Mouse (Mus musculus) adrenal gland, postnatal 14 days (tissue): ENCODE results near the gene Pdlim7. TPM values are rescaled to one million over a fixed set of nuclear protein-coding genes. Genes with fewer than 3 reads are reported as not detected.

ENCODE experiments used
- DNase-seq: peaks from one replicate; pipeline ENCODE4 v3.0.0; 2021; ENCODE audit warnings: mixed read lengths
- microRNA-seq, 2 experiments: library from miRNA; unstranded; fragments of <30 nt; microRNA quantifications; one replicate each; pipeline ENCODE4 v1.2.0; 2021
- total RNA-seq: library from RNA; stranded (reverse); gene quantifications from 2 replicates; pipeline ENCODE4 v1.2.3, GENCODE M21; 2021

The Pdlim7 gene
- total RNA-seq, 1 experiment from 2014 or later: 23.8 TPM

- DNase-seq: no peak
Observed at GRCm38 (mm10) chr13:55465830-55466440, 47.5 kb downstream of the Pdlim7 start.

DNA sequence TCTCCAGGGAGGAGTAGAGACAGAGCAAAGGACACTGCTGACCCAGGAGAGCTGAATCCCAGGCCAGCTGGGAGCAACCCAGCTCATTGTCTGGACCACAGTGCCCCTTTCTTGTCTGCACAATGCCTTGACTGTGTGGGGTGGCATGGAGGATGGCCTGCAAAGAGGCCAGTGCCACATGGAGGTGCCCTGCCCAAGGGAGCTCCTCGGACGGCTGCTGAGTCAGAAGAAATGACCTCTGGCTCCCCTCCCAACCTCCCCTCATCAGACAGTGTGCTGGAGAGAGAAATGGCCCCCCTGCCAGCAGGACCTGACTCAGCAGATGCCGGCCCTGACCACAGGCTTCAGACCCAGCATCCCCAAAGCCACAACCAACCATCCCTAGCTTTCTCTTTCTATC is 48.3 kb downstream of the Pdlim7 start:
- DNase-seq: peak; percentile 70

DNA sequence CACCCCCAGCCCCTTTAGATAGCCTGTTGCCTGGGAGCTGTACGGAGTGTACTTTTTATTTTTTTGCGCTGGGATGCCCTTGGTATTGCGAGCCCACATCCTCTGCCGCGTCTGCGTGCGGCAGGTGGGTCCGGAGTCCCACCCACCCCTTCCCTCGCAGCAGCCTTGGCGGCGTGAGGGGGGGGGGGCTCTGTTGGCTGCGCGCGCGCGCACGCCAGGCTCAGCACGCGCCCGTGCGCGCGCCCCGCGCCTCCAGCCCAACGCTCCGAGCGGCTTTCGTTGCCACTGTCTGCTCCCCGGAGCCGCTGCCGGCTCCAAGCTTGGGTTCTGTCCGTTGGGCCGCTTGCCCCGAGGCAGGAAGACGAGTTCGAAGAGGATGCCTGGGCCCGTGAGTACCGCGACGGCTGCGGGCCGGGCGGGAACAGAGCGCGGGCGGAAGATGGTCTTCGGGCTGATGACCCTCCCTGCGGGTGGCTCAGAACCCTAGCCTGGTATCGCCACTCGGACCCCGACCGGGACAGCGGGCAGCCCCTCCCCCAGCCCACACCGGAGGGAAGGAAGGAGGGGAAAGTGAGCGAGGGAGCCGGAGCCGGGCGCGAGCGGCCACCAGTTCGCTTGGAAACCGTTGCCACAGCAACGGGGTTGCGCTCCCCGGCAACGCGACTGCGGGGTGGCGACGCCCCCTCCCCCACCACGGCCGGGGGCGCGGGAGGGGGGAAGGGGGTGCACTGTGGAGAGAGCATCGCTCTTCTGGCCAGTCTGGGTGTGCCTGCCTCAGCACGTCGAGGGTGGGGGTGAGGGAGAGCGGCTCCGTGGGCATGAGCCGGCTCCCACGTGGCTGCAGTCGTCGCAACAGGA is 49.2 kb downstream of the Pdlim7 start, which contains the start of gene Prr7:
Prr7 (plus strand) TSS at position 241 of the 858 bp plus-strand sequence.
- DNase-seq: peak; percentile 77

DNA sequence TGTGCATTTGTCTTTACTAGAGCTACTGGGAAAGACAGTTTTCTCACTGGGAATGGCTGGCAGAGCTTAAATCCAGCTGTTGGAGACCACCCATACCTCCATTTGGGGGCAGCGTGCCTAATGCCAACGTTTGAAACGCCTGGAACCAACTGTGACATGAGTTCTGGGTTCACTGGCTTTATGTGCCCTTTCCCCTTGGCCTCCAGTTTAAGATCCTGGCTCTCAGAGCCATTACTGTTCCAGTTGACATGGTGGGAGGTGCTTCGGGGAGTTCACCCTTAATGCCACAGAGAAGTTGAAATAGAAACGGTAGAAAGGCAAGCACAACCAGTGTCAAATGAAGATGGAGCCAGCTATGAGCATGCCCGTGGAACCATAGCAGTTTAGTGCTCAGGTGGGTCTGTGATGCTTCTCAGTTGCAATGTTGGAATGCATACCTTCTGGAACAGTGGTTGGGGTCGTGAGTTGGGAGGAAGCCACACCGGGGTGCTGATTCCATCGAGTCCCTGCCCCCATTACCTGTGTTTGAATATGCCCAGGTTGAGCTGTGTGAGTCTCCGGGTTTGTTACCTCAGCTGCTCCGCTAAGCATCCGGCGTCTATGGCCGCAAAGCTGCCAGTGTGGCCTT is 50.0 kb downstream of the Pdlim7 start:
- no peak for DNase-seq

DNA sequence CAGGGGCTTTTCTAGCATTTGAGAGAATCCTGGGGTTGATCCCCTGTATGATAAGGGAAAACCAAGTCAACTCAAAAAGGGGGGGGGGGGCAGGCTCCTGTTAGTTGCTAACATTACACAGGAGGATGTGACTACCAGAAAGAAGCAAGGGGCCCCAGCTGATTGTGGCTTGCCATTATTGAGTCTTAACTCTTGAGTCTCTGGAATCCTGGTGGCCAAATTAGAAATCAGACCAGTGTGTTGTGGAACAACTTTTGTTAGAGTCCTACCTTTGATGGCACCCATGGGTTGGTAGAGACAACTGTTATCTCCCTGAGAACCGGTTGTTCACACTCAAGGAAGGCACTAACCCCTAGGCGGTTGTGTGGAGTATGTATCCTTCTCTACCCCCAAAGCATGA is 50.5 kb downstream of the Pdlim7 start:
- no peak for DNase-seq

DNA sequence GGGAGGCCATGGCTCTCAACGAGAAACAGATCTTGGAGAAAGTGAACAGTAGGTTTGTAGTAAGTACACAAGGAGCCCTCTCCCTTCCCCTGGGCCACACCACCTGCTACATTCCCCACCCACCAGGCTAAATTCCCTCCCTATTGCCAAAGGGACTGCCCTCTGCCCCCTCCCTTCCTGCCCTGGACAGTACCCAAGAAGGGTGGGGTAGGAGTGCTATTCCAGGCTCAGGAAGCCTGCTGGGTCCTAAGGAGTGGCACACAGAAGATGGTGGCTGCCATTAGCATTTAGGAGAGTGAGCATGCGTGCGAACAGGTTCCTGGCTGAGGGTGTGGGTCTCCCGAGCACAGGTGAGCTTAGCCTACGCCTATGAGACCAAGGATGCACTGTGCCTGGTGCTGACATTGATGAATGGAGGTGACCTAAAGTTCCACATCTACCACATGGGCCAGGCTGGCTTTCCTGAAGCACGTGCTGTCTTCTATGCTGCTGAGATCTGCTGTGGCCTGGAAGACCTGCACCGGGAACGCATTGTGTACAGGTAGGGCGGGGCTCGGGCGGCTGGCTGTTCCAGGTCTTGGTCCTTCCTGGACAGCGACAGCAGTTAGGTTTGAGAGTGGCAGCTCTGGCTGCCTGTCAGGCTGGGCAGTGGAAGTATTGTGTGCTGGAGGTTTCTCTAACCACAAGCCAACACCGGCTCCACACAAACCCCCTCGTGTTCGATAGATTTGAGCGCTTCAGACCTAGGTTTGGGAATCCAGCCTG is 61.5 kb downstream of the Pdlim7 start:
- DNase-seq: no peak

GRCm38 (mm10) chr13:55451296-55451695 is 62.2 kb downstream of the Pdlim7 start:
- no peak for DNase-seq

DNA sequence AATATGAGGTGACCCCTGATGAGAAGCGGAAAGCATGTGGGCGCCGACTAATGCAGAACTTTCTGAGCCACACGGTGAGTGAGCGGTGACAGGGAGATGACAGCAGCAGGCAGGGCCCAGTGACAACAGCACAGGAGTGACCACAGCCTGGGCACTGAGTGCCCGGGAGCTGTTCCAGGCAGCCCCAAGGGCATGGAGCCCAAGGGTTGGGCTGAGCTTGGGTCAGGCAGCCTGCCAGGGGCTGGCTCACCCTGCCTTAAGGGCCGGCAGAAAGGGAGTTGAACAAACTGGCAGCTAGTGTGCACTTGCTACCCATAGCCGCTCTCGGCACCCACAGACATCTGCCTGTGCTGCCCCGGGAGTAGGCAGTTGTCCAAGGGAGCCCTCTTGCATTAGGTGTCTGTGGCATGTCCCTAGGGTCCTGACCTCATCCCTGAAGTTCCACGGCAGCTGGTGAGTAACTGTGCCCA is 62.9 kb downstream of the Pdlim7 start:
- DNase-seq: peak; percentile 93

DNA sequence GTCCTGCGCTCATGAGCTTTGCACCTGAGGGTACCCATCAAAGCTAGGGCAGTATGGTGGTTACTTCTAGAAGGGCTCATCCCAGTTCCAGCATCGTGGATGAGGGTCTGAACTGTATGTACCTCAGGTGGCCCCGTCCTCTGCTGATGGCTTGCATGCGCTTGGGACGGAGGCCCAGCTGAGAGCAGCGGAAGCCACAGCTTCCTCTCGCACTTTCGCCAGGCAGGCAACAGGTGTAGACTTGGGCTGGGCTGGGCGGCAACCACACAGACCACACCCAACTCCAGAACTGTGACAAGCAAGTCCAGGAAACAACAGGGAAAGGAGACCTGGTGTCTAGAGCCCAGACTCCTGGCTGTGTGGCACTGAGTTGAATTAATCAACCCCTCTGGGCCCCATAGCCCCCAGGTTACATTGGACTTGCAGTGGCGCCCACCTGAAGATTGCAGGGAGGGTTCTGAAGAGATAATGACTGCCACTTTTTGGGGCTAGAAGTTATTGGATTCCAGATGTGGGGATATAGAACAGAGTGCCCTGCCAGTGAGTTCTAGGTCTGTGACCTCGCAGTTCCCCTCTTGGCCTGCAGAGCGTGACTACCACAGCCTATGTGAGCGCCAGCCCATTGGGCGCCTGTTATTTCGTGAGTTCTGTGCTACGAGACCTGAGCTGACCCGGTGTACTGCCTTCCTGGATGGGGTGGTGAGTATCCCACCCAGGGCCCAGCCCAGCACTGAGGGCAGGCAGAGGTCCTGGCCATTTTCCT is 63.6 kb downstream of the Pdlim7 start:
- DNase-seq: no peak

DNA sequence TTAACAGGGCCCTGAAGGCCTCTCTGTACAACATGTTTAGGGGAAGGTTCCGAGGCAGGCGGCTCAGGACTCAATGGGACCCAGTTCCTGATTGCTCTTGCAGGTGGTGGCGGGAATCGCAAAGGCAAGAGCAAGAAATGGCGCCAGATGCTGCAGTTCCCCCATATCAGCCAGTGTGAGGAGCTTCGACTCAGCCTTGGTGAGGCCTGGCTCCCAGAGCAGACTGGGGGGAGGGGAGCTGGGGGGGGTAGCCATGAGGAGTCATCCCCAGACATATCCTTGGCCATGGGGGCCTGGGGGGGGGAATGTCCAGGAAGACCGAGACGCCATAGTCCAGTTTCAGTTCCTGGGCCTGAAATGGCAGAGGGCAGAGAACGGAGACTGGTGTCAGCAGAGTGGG is 64.3 kb downstream of the Pdlim7 start:
- DNase-seq: peak; percentile 23

DNA sequence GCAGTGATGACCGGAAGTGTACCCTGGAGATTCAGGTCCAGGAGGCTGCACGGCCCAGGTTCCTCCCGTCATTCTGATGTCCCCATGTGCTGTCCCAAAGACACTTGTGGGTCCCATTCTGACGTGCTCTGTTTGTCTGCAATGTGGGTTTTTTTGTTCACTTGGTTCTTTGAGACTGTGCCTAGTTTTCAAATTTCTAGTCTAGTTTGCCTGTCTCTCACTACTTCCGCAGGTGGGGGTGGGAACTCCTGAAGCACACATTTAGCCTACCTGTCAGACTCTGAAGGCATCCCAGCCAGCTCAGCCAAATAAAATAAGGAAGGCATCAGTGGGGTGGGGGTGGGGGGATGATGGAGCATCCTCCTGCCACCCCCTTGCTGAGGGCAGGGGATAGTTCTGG is 65.3 kb downstream of the Pdlim7 start:
- no peak for DNase-seq

DNA sequence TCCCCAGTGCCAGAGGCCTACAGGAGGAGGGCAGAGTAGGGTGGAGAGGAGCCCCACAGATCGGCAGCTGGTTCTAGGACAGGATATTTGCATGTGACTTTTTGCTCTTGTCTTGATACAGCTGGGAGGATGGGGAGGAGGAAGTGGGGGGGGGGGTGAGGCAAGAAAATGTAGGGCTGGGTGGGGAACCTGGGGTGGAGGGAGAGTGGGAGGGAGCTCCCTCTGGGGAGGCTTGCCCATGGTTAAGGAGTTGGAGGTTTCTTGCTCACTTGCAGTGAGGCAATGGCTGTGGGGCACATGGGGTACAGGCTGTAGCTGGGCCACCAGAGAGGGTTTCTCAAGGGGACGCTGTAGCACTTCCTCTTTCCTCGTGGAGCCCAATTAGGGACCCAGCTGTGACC is 65.9 kb downstream of the Pdlim7 start:
- peak; percentile 25 for DNase-seq

DNA sequence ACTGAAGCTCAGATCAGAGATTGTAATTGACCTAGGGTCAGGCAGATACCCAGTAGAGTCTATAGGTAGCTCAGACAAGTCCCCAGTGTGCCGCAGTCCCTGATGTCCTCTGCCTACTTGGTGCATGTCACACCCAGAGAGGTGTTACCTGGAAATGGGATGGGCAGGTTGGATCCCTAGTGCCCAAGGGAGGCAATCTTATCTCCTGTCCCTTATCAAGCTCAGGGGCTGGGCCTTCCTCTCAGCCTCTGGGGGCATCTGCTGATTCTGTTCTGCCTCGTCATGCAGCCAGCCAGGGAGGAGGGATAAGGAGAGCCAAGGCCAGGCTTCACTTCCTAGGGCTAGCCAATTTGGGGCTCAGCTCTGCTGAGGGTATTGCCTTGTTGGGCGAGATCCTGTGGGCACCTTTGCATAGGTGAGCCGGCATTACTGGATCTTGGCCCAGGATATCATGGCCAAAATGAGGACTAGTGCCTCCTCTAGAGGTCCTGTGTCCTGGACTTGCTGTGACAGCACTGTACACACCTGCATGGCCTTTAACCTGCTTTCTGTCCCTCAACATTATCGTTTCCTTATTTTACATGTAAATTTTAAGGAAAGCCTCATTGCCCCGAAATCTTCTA is 66.9 kb downstream of the Pdlim7 start:
- DNase-seq: no peak

Small RNA genes lying within 50 kb of the gene (microRNA-seq; reads per million reads assigned to microRNA genes)
- gene Mir6943: 0 to 1.5 reads per million in 2 experiments
- 1.3 to 1.9 reads per million in 2 experiments for gene Mir6944
- gene Mir6945: 0 to 1.1 reads per million in 2 experiments

Other genes with a start within 250 kb of the Pdlim7 start
- gene Prelid1, start 193.2 kb downstream of the Pdlim7 start, total RNA-seq: 170 and 174 TPM in 2 replicates
- 53.7 and 60.7 TPM in 2 replicates for gene Rab24, start 191.7 kb downstream of the Pdlim7 start, total RNA-seq
- gene Mxd3, start 183.9 kb downstream of the Pdlim7 start, total RNA-seq: 10.0 and 10.9 TPM in 2 replicates
- gene Lman2, start 150.9 kb downstream of the Pdlim7 start, total RNA-seq: 105 and 107 TPM in 2 replicates
- 0.44 and 4.5 TPM in 2 replicates for gene Rgs14, start 143.9 kb downstream of the Pdlim7 start, total RNA-seq
- gene Slc34a1, start 115.5 kb downstream of the Pdlim7 start, total RNA-seq: 0.33 TPM in 1 of 2 replicates, not detected in the other
- not detected in 2 replicates for gene Pfn3, start 98.4 kb downstream of the Pdlim7 start, total RNA-seq
- gene F12, start 86.9 kb downstream of the Pdlim7 start, total RNA-seq: 4.3 and 60.0 TPM in 2 replicates
- 35.3 and 55.4 TPM in 2 replicates for gene Grk6, start 68.6 kb downstream of the Pdlim7 start, total RNA-seq
- 3.1 and 6.0 TPM in 2 replicates for gene Prr7, start 49.4 kb downstream of the Pdlim7 start, total RNA-seq
- gene Dbn1, start 25.6 kb downstream of the Pdlim7 start, total RNA-seq: 24.0 and 24.9 TPM in 2 replicates
- gene Dok3, start 15.6 kb upstream of the Pdlim7 start, total RNA-seq: 3.4 and 11.6 TPM in 2 replicates
- gene Ddx41, start 23.0 kb upstream of the Pdlim7 start, total RNA-seq: 38.4 and 46.0 TPM in 2 replicates
- gene Fam193b, start 57.4 kb upstream of the Pdlim7 start, total RNA-seq: 42.5 and 50.2 TPM in 2 replicates
- 145 and 156 TPM in 2 replicates for gene Tmed9, start 60.1 kb upstream of the Pdlim7 start, total RNA-seq
- 11.6 and 15.4 TPM in 2 replicates for gene B4galt7, start 86.2 kb upstream of the Pdlim7 start, total RNA-seq
- gene Caml, start 109.3 kb upstream of the Pdlim7 start, total RNA-seq: 25.4 and 27.9 TPM in 2 replicates
- 35.1 and 41.8 TPM in 2 replicates for gene Ddx46, start 121.4 kb upstream of the Pdlim7 start, total RNA-seq
- gene B230219D22Rik, start 179.4 kb upstream of the Pdlim7 start, total RNA-seq: 53.9 and 55.4 TPM in 2 replicates
- 50.0 and 52.8 TPM in 2 replicates for gene Txndc15, start 201.0 kb upstream of the Pdlim7 start, total RNA-seq
- gene Pcbd2, start 213.7 kb upstream of the Pdlim7 start, total RNA-seq: 62.1 and 72.6 TPM in 2 replicates